Mouse (Mus musculus) cerebellum, adult 9-10 months (tissue): Measurements from ENCODE around the gene Ints1.

Source experiments
- DNase-seq: peaks from one replicate; pipeline ENCODE4 v3.0.0; 2022

The Ints1 gene

GRCm38 (mm10) chr5:139775216-139775926 is at the start of gene Ints1:
Ints1 (minus strand) TSS chr5:139775674.
- peak; percentile 98 for DNase-seq

GRCm38 (mm10) chr5:139824531-139824930 is 49.1 kb upstream of the Ints1 start:
- DNase-seq = no peak

GRCm38 (mm10) chr5:139821466-139822459 is 46.3 kb upstream of the Ints1 start:
- DNase-seq = no peak

GRCm38 (mm10) chr5:139819538-139820181 is 44.2 kb upstream of the Ints1 start, which contains the start of gene Tmem184a:
Tmem184a (minus strand) TSS chr5:139819917.
- DNase-seq = no peak

- no peak for DNase-seq
Observed at GRCm38 (mm10) chr5:139818801-139819200, 43.3 kb upstream of the Ints1 start.

GRCm38 (mm10) chr5:139818056-139818455 is 42.6 kb upstream of the Ints1 start:
- DNase-seq = no peak

- DNase-seq = no peak
Observed at GRCm38 (mm10) chr5:139817292-139817691, 41.8 kb upstream of the Ints1 start.

GRCm38 (mm10) chr5:139816445-139816844 is 41.0 kb upstream of the Ints1 start:
- no peak for DNase-seq

- DNase-seq = no peak
Observed at GRCm38 (mm10) chr5:139815964-139816363, 40.5 kb upstream of the Ints1 start.

GRCm38 (mm10) chr5:139813963-139814381 is 38.5 kb upstream of the Ints1 start:
- no peak for DNase-seq

- no peak for DNase-seq
Observed at GRCm38 (mm10) chr5:139813126-139813490, 37.6 kb upstream of the Ints1 start.

GRCm38 (mm10) chr5:139812398-139813125 is 37.1 kb upstream of the Ints1 start:
- DNase-seq = no peak

GRCm38 (mm10) chr5:139811677-139812397 is 36.4 kb upstream of the Ints1 start:
- no peak for DNase-seq

GRCm38 (mm10) chr5:139809397-139809796 is 33.9 kb upstream of the Ints1 start:
- DNase-seq = no peak

- no peak for DNase-seq
Observed at GRCm38 (mm10) chr5:139805924-139806323, 30.4 kb upstream of the Ints1 start.

- no peak for DNase-seq
Observed at GRCm38 (mm10) chr5:139804573-139805111, 29.2 kb upstream of the Ints1 start.

GRCm38 (mm10) chr5:139804107-139804551 is 28.7 kb upstream of the Ints1 start:
- no peak for DNase-seq

GRCm38 (mm10) chr5:139803601-139804102 is 28.2 kb upstream of the Ints1 start:
- no peak for DNase-seq

- no peak for DNase-seq
Observed at GRCm38 (mm10) chr5:139803165-139803564, 27.7 kb upstream of the Ints1 start.

GRCm38 (mm10) chr5:139801880-139802279 is 26.4 kb upstream of the Ints1 start:
- no peak for DNase-seq

- DNase-seq = no peak
Observed at GRCm38 (mm10) chr5:139801231-139801630, 25.8 kb upstream of the Ints1 start.
